Mouse (Mus musculus): ENCODE results near the gene Praf2. TPM values are rescaled to one million over a fixed set of nuclear protein-coding genes. Genes with fewer than 3 reads are reported as not detected.

Gene Praf2
- total and polyA plus RNA-seq, 3 experiments: 25.7 to 49.1 (median 40.6) TPM

- dilution Hi-C loops (cut with MboI; ENCODE audit: extremely low pct_ligation_motif_present, extremely low pct_unique_long_range_greater_than_20kb, low sequenced_read_pairs) (no loop called here), in situ Hi-C loops (cut with MboI; ENCODE audit: low pct_ligation_motif_present, low pct_unique_long_range_greater_than_20kb, low sequenced_read_pairs) (no loop called here)
- DNase-seq (ENCODE audit: extremely low read depth): no peak
- H3K4me1 ChIP-seq (ENCODE audit: control insufficient read depth in 1 of 2, insufficient read depth in 2 of 2): peaks cover 0 to 7% of the 10 kb centered on the region in 2 experiments; a peak in 2 of 4 replicates
- TF ChIP-seq EP300 (IDR thresholded peaks at IDR 0.05; ENCODE audit: low read length): no peak
- peak; percentile 74 for TF ChIP-seq MAX (IDR thresholded peaks at IDR 0.05; ENCODE audit: low read length)
- peak; percentile 59 to 65; a peak in 3 of 4 replicates for TF ChIP-seq CTCF (conservative IDR thresholded peaks at IDR 0.05 in 1 of 2, IDR thresholded peaks at IDR 0.05 in 1 of 2; ENCODE audit: low read depth in 2 of 2, low read length in 2 of 2)
- TF ChIP-seq MYC (IDR thresholded peaks at IDR 0.05; ENCODE audit: low read depth, low read length): peak; percentile 76
- peak; percentile 35 for TF ChIP-seq RAD21 (IDR thresholded peaks at IDR 0.05; ENCODE audit: low read depth, low read length)
- TF ChIP-seq MAZ (IDR thresholded peaks at IDR 0.05; ENCODE audit: low read depth, low read length): no peak
- peak; percentile 64 for TF ChIP-seq SMC3 (IDR thresholded peaks at IDR 0.05; ENCODE audit: low read depth, low read length)
- no peak for TF ChIP-seq TCF12 (IDR thresholded peaks at IDR 0.05; ENCODE audit: low read depth, low read length)
- peak; percentile 48; the same call in 1 of the 2 replicates for TF ChIP-seq MXI1 (IDR thresholded peaks at IDR 0.05; ENCODE audit: low read depth, low read length)
- no peak for TF ChIP-seq BHLHE40 (IDR thresholded peaks at IDR 0.05; ENCODE audit: low read depth, low read length)
- TF ChIP-seq UBTF (IDR thresholded peaks at IDR 0.05; ENCODE audit: low read depth, low read length): no peak
- TF ChIP-seq POLR2A (IDR thresholded peaks at IDR 0.05; ENCODE audit: low read depth, low read length): no peak
- no peak overlapping the region for H3K27ac ChIP-seq (ENCODE audit: insufficient read depth, low read depth)
- H3K4me3 ChIP-seq (replicated peaks in 1 of 3; ENCODE audit: low read depth in 2 of 3, low read length in 2 of 3, poor library complexity in 1 of 3): no peak overlapping the region
- no peak overlapping the region for H3K4me2 ChIP-seq (ENCODE audit: insufficient read depth, low read depth, poor library complexity, severe bottlenecking)
- H3K9ac ChIP-seq (ENCODE audit: insufficient read depth, low read depth): no peak overlapping the region
- no peaks in the 10 kb centered on the region for H3K79me2 ChIP-seq (replicated peaks; ENCODE audit: control insufficient read depth, extremely low read depth, insufficient read depth, poor library complexity, severe bottlenecking)
- H3K9me3 ChIP-seq (replicated peaks; ENCODE audit: low read length): no peaks in the 10 kb centered on the region
- H3K36me3 ChIP-seq (replicated peaks in 1 of 2; ENCODE audit: control insufficient read depth in 1 of 2, insufficient read depth in 1 of 2, low read length in 1 of 2): peaks cover 29 to 38% of the 10 kb centered on the region in 2 experiments
- H3K27me3 ChIP-seq (replicated peaks): no peaks in the 10 kb centered on the region
Observed at GRCm38 (mm10) chrX:7776329-7777082, 48.3 kb downstream of the Praf2 start.

GRCm38 (mm10) chrX:7778450-7779244, 50.4 kb downstream of the Praf2 start:
- dilution Hi-C loops (cut with MboI; ENCODE audit: extremely low pct_ligation_motif_present, extremely low pct_unique_long_range_greater_than_20kb, low sequenced_read_pairs): no loop called here

More at GRCm38 (mm10) chrX:7778450-7779244, 50.4 kb downstream of the Praf2 start:
- no peaks in the 10 kb centered on the region for H3K9me3 ChIP-seq (replicated peaks; ENCODE audit: low read length)
- H3K27ac ChIP-seq (ENCODE audit: insufficient read depth, low read depth): no peak overlapping the region
- no peak for DNase-seq (ENCODE audit: extremely low read depth)
- H3K9ac ChIP-seq (ENCODE audit: insufficient read depth, low read depth): no peak overlapping the region
- no peaks in the 10 kb centered on the region for H3K27me3 ChIP-seq (replicated peaks)
- in situ Hi-C loops (cut with MboI; ENCODE audit: low pct_ligation_motif_present, low pct_unique_long_range_greater_than_20kb, low sequenced_read_pairs): no loop called here
- no peak for TF ChIP-seq CTCF (conservative IDR thresholded peaks at IDR 0.05 in 1 of 2, IDR thresholded peaks at IDR 0.05 in 1 of 2; ENCODE audit: low read depth in 2 of 2, low read length in 2 of 2)
- TF ChIP-seq RCOR1 (conservative IDR thresholded peaks at IDR 0.05; ENCODE audit: low read depth, low read length): no peak
- no peak for TF ChIP-seq JUND (conservative IDR thresholded peaks at IDR 0.05; ENCODE audit: low read depth, low read length)
- TF ChIP-seq IRF4 (IDR thresholded peaks at IDR 0.05; ENCODE audit: low read depth, low read length): no peak
- TF ChIP-seq ZKSCAN1 (IDR thresholded peaks at IDR 0.05; ENCODE audit: borderline replicate concordance, low read depth, low read length): no peak
- TF ChIP-seq TBP (conservative IDR thresholded peaks at IDR 0.05; ENCODE audit: low read depth, low read length): no peak
- TF ChIP-seq ZC3H11A (IDR thresholded peaks at IDR 0.05; ENCODE audit: low read depth, low read length): no peak
- TF ChIP-seq HCFC1 (IDR thresholded peaks at IDR 0.05; ENCODE audit: low read depth, low read length): no peak
- TF ChIP-seq SMC3 (IDR thresholded peaks at IDR 0.05; ENCODE audit: low read depth, low read length): no peak
- TF ChIP-seq MAZ (IDR thresholded peaks at IDR 0.05; ENCODE audit: low read depth, low read length): no peak
- no peak for TF ChIP-seq E2F4 (IDR thresholded peaks at IDR 0.05; ENCODE audit: insufficient replicate concordance, low read depth, low read length)
- TF ChIP-seq POLR2A (IDR thresholded peaks at IDR 0.05; ENCODE audit: low read depth, low read length): no peak
- TF ChIP-seq CHD1 (IDR thresholded peaks at IDR 0.05; ENCODE audit: low read depth, low read length): no peak
- TF ChIP-seq ZMIZ1 (IDR thresholded peaks at IDR 0.05; ENCODE audit: low read depth, low read length): no peak
- TF ChIP-seq MAFK (IDR thresholded peaks at IDR 0.05; ENCODE audit: insufficient replicate concordance, low read length): no peak
- no peaks in the 10 kb centered on the region for H3K79me2 ChIP-seq (replicated peaks; ENCODE audit: control insufficient read depth, extremely low read depth, insufficient read depth, poor library complexity, severe bottlenecking)
- H3K36me3 ChIP-seq (replicated peaks in 1 of 2; ENCODE audit: control insufficient read depth in 1 of 2, insufficient read depth in 1 of 2, low read length in 1 of 2): peaks cover 11 to 18% of the 10 kb centered on the region in 2 experiments
- no peak overlapping the region for H3K4me3 ChIP-seq (replicated peaks in 1 of 3; ENCODE audit: low read depth in 2 of 3, low read length in 2 of 3, poor library complexity in 1 of 3)
- H3K4me1 ChIP-seq (ENCODE audit: control insufficient read depth in 1 of 2, insufficient read depth in 2 of 2): peaks cover 0 to 7% of the 10 kb centered on the region in 2 experiments; a peak in 2 of 4 replicates
- H3K4me2 ChIP-seq (ENCODE audit: insufficient read depth, low read depth, poor library complexity, severe bottlenecking): no peak overlapping the region

All from CH12.LX (cell line).